Mouse (Mus musculus) CD4-positive naive resting alpha-beta T cell, adult 57 days (primary cell): Measurements from ENCODE around the gene Slc4a8. TPM values are rescaled to one million over a fixed set of nuclear protein-coding genes. Genes with fewer than 3 reads are reported as not detected.

ENCODE experiments used
- total RNA-seq: library from RNA; stranded (reverse); gene quantifications from one replicate; pipeline ENCODE4 v1.2.4, GENCODE M21; 2023

The Slc4a8 gene
- 12.9 TPM for total RNA-seq

GRCm38 (mm10) chr15:100761419-100762185 is at the start of gene Slc4a8:
TSS of gene Slc4a8 (plus strand) at chr15:100761747.

GRCm38 (mm10) chr15:100729281-100729985 is 32.1 kb upstream of the Slc4a8 start, which contains the start of gene Galnt6:
TSS of gene Galnt6 (minus strand) at chr15:100729376.

GRCm38 (mm10) chr15:100869558-100869957 is 108.0 kb downstream of the Slc4a8 start, which contains the start of gene Scn8a:
TSS of gene Scn8a (plus strand) at chr15:100869858.

Other genes with a start within 250 kb of the Slc4a8 start
- 11.7 TPM for gene Tfcp2, start 209.7 kb upstream of the Slc4a8 start, total RNA-seq
- 62.9 TPM for gene Pou6f1, start 161.8 kb upstream of the Slc4a8 start, total RNA-seq
- gene Dazap2, start 146.4 kb upstream of the Slc4a8 start, total RNA-seq: 385 TPM
- gene Smagp, start 124.8 kb upstream of the Slc4a8 start, total RNA-seq: 4.3 TPM
- gene Bin2, start 92.2 kb upstream of the Slc4a8 start, total RNA-seq: 420 TPM
- 4.0 TPM for gene Cela1, start 73.8 kb upstream of the Slc4a8 start, total RNA-seq
- 188 TPM for gene Galnt6, start 32.4 kb upstream of the Slc4a8 start, total RNA-seq
- 0.74 TPM for gene Scn8a, start 108.1 kb downstream of the Slc4a8 start, total RNA-seq